ENCODE assay signal across 8 mouse cellular contexts in the genomic region with DNA sequence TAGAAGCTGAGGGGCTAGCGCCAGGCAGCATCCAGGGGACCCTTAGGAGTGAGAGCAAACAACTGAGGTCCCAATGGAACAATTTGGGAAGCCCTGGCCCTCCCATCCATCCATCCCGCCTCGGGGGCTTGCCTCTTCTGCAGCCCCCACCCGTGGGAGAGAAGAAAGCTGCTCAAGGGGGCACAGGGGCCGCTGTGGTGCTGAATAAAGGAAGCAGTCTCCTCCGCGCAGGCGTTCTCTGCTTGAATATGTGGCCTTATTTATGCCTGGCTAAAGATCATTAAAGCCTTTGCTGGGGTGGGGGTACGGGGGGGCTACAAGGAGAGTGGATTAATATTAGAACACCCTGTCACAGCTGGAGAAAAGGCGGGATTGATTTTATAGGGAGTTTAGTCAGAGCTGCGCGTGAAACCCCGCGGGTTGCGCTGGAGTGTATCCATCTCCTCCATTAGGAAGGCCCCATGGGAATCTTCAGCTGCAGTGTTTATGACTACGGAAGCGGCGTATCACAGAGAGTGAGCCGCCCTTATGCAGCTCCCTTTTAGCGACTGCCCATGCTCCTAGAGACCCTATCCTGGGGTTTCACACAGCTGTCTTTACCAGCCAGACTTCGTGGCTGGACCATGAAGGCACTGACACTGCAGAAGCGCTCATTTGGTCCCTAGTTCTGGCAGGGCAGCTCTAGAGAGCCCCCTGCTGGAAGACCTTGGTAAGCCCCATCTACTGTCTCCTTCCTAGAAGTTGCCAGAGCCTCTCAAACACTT.
DNase-seq lines count a peak whose midpoint lies in the region; ATAC-seq and TF ChIP-seq lines count a peak whose summit lies in the region.

No protein-coding gene starts in this region.

- peak; percentile 67 for TF ChIP-seq CTCF in kidney, adult 2 months (conservative IDR thresholded peaks at IDR 0.05; ENCODE audit: insufficient read depth, insufficient read length, low read depth, low read length)

- peak; percentile 89 for ATAC-seq in midbrain, embryonic 13.5 days
- ATAC-seq in stomach, embryonic 16.5 days (ENCODE audit: insufficient read depth, low FRiP score), result peak; percentile 88
- ATAC-seq in activated CD4-positive, CD25-positive, alpha-beta regulatory T cell, adult 4 months, result no peak

- H3K4me3 ChIP-seq in kidney, adult 2 months (ENCODE audit: insufficient read depth, low read depth, low read length), result no peak overlapping the region
- peak overlapping the region; percentile 35 for H3K4me3 ChIP-seq in midbrain, embryonic 13.5 days (replicated peaks)
- H3K4me3 ChIP-seq in stomach, embryonic 16.5 days (replicated peaks; ENCODE audit: low read length), result peak overlapping the region; percentile 35

- WGBS in kidney, adult 2 months, result 14% methylated on average over 22 of the region's 22 CpGs
- 7% methylated on average over 22 of the region's 22 CpGs for WGBS in midbrain, embryonic 13.5 days
- WGBS in stomach, embryonic 16.5 days, result 13% methylated on average over 22 of the region's 22 CpGs

- H3K9me3 ChIP-seq in midbrain, embryonic 13.5 days, result no peaks in the 10 kb centered on the region
- no peaks in the 10 kb centered on the region for H3K9me3 ChIP-seq in stomach, embryonic 16.5 days (replicated peaks; ENCODE audit: control insufficient read depth, low read length)

- no peaks in the 10 kb centered on the region for H3K36me3 ChIP-seq in kidney, adult 2 months (ENCODE audit: control insufficient read depth, insufficient read depth, low read length)
- H3K36me3 ChIP-seq in midbrain, embryonic 13.5 days, result no peaks in the 10 kb centered on the region
- no peaks in the 10 kb centered on the region for H3K36me3 ChIP-seq in stomach, embryonic 16.5 days (ENCODE audit: control insufficient read depth, insufficient read depth, low read length)

- H3K9ac ChIP-seq in midbrain, embryonic 13.5 days (replicated peaks), result peak overlapping the region; percentile 49
- H3K9ac ChIP-seq in stomach, embryonic 16.5 days (ENCODE audit: low read length), result no peak overlapping the region; the same call in 1 of the 2 replicates

- H3K4me2 ChIP-seq in midbrain, embryonic 13.5 days (replicated peaks), result peak overlapping the region; percentile 55
- H3K4me2 ChIP-seq in stomach, embryonic 16.5 days (ENCODE audit: low read depth, low read length), result peak overlapping the region; percentile 43

- H3K27ac ChIP-seq in kidney, adult 2 months (ENCODE audit: insufficient read depth, low read depth, low read length), result no peak overlapping the region
- peak overlapping the region; percentile 5; the same call in 1 of the 2 replicates for H3K27ac ChIP-seq in midbrain, embryonic 13.5 days
- peak overlapping the region; percentile 19; the same call in 1 of the 2 replicates for H3K27ac ChIP-seq in stomach, embryonic 16.5 days (ENCODE audit: low read length)

- H3K4me1 ChIP-seq in kidney, adult 2 months (ENCODE audit: control insufficient read depth, insufficient read depth, low read length), result no peaks in the 10 kb centered on the region
- H3K4me1 ChIP-seq in midbrain, embryonic 13.5 days (replicated peaks), result peaks cover 8% of the 10 kb centered on the region; the same call in 1 of the 2 replicates
- H3K4me1 ChIP-seq in stomach, embryonic 16.5 days (ENCODE audit: control insufficient read depth, insufficient read depth, low read length), result no peaks in the 10 kb centered on the region

- TF ChIP-seq POLR2A in kidney, adult 2 months (IDR thresholded peaks at IDR 0.05; ENCODE audit: low read depth, low read length), result no peak

- DNase-seq in adrenal gland, postnatal 36 days, result peak; percentile 66 to 81
- peak; percentile 80 for DNase-seq in embryo, embryonic 9.5 days (ENCODE audit: extremely low spot score)
- peak; percentile 17 to 68 for DNase-seq in heart, adult 18-20 months
- DNase-seq in kidney, adult 2 months, result peak; percentile 43
- DNase-seq in left cerebral cortex, postnatal 25 days (ENCODE audit: low spot score in 2 of 2), result peak; percentile 85 to 88

- intact Hi-C loops in left cerebral cortex, postnatal 25 days (cut with DNase I), result loop anchor here (1.0 to 5.0 kb wide), 2 partner anchors 79 to 422 kb away; no protein-coding TSS in a partner anchor

- H3K27me3 ChIP-seq in kidney, adult 2 months (replicated peaks; ENCODE audit: control insufficient read depth, insufficient read depth, low read length), result no peaks in the 10 kb centered on the region
- 0 out of 2 replicates have a peak, but pooled peaks cover 7% of the 10 kb centered on the region for H3K27me3 ChIP-seq in midbrain, embryonic 13.5 days
- peaks cover 3% of the 10 kb centered on the region; the same call in 1 of the 2 replicates for H3K27me3 ChIP-seq in stomach, embryonic 16.5 days (ENCODE audit: control insufficient read depth, insufficient read depth, low read length)
